Comparison of ENCODE assay signal across 14 mouse cellular contexts in the genomic region with DNA sequence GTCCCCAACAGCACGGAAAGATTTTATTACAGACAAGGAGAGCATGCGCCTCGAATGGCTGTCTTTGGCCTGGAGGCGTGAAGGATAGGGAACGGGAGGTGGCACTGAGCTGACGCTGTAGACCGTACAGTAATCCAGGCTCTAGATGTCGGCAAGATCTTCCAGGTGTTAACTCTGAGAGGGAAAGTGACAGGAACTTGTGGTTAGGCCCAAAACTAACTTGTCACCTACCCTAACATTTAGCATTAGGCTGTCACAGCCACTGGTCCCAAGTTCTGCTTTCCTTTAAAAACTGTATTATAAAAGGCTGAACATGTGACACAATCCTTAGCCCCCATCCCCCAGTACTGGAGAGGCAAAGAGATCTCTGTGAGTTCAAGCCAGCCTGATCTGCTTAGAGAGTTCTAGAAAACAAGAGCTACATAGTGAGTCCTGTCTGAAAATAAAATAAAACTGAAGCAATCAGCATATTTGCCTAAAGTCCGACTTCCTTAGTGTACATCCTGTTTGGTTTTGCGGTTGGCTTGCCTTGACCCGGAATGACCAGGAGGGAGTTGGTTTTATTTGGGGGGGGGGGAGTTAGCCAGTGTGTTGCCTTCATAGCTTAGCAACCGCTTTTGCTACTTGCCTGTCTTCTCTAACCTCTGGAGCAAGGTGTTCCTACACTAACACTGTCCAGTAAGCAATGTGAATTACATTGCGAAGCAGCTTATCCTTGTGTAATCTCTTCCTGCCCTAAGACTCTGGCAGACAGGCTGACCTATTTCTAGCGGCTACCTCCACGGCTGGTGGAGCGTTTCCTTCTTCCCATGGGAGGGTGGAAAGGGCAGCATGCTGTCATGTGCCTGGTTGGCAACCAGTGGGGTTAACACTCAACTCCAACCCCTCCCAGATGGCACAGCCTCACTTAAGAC.
DNase-seq lines count a peak whose midpoint lies in the region; ATAC-seq lines count a peak whose summit lies in the region.
"Had no signal": no experiment of that assay in that cellular context is flagged by ENCODE, and none has a peak within 500 bp of the region (broad histone marks: within the 10 kb centered on the region; RNA-seq: fewer than 3 reads in every experiment).

No protein-coding gene starts in this region.

- peaks cover 7% of the 10 kb centered on the region; the same call in 1 of the 2 replicates for H3K79me2 ChIP-seq in macrophage (ENCODE audit: inconsistent target)

- peaks cover 12% of the 10 kb centered on the region for H3K4me1 ChIP-seq in heart, embryonic 12.5 days (replicated peaks)
- H3K4me1 ChIP-seq: hindbrain, embryonic 10.5 days; midbrain, embryonic 13.5 days had no signal

- H3K9me3 ChIP-seq in heart, embryonic 12.5 days (replicated peaks), result no peaks in the 10 kb centered on the region
- H3K9me3 ChIP-seq: hindbrain, embryonic 10.5 days; midbrain, embryonic 13.5 days had no signal

- H3K27ac ChIP-seq in heart, embryonic 12.5 days (ENCODE audit: poor library complexity, severe bottlenecking), result no peak overlapping the region
- H3K27ac ChIP-seq in macrophage, result peak overlapping the region; percentile 87
- H3K27ac ChIP-seq: hindbrain, embryonic 10.5 days; left cerebral cortex, adult 2 months; midbrain, embryonic 13.5 days had no signal

- DNase-seq in heart, adult 11 months, result peak; percentile 95
- peak; percentile 49 for DNase-seq in NIH3T3 (ENCODE audit: low read depth)
- peak; percentile 82 for DNase-seq in kidney, adult 9 months
- no peak for DNase-seq in frontal cortex, postnatal 25 days (ENCODE audit: low spot score in 2 of 2)
- DNase-seq in testis, postnatal 10 days (ENCODE audit: low spot score), result no peak
- no peak for DNase-seq in left cerebral cortex, adult 18-20 months (ENCODE audit: low spot score in 2 of 2)
- DNase-seq: right cerebral cortex, adult 18-20 months; thymus, adult 2 months had no signal

- H3K4me3 ChIP-seq in heart, embryonic 12.5 days, result no peak overlapping the region
- no peak overlapping the region for H3K4me3 ChIP-seq in macrophage (ENCODE audit: inconsistent target)
- H3K4me3 ChIP-seq: hindbrain, embryonic 10.5 days; left cerebral cortex, adult 2 months; midbrain, embryonic 13.5 days had no signal

- no peaks in the 10 kb centered on the region for H3K27me3 ChIP-seq in heart, embryonic 12.5 days (replicated peaks)
- H3K27me3 ChIP-seq: midbrain, embryonic 13.5 days had no signal

- no peaks in the 10 kb centered on the region for H3K36me3 ChIP-seq in heart, embryonic 12.5 days
- peaks cover 62% of the 10 kb centered on the region for H3K36me3 ChIP-seq in macrophage (ENCODE audit: inconsistent target)
- H3K36me3 ChIP-seq: hindbrain, embryonic 10.5 days; midbrain, embryonic 13.5 days had no signal

- H3K9ac ChIP-seq in heart, embryonic 12.5 days, result no peak overlapping the region
- H3K9ac ChIP-seq: midbrain, embryonic 13.5 days had no signal

- WGBS in heart, embryonic 12.5 days, result 67% methylated on average over 16 of the region's 16 CpGs
- WGBS in macrophage (ENCODE audit: missing documents), result 14% methylated on average over 16 of the region's 16 CpGs

- ATAC-seq in heart, embryonic 12.5 days (ENCODE audit: insufficient number of reproducible peaks, low FRiP score), result no peak
- ATAC-seq: activated CD4-positive, CD25-positive, alpha-beta regulatory T cell, adult 4 months; midbrain, embryonic 13.5 days had no signal

- H3K4me2 ChIP-seq in heart, embryonic 12.5 days, result no peak overlapping the region
- H3K4me2 ChIP-seq: midbrain, embryonic 13.5 days had no signal

Comparison
In these comparisons a context has a peak if more than half of its experiments do, and no peak if none do; other contexts are left out.
1. DNase-seq: peak in heart, adult 11 months (single experiment), NIH3T3 (single experiment) and kidney, adult 9 months (single experiment); none in frontal cortex, postnatal 25 days (0 of 2), testis, postnatal 10 days (single experiment) and left cerebral cortex, adult 18-20 months (0 of 2).